In the genomic region with DNA sequence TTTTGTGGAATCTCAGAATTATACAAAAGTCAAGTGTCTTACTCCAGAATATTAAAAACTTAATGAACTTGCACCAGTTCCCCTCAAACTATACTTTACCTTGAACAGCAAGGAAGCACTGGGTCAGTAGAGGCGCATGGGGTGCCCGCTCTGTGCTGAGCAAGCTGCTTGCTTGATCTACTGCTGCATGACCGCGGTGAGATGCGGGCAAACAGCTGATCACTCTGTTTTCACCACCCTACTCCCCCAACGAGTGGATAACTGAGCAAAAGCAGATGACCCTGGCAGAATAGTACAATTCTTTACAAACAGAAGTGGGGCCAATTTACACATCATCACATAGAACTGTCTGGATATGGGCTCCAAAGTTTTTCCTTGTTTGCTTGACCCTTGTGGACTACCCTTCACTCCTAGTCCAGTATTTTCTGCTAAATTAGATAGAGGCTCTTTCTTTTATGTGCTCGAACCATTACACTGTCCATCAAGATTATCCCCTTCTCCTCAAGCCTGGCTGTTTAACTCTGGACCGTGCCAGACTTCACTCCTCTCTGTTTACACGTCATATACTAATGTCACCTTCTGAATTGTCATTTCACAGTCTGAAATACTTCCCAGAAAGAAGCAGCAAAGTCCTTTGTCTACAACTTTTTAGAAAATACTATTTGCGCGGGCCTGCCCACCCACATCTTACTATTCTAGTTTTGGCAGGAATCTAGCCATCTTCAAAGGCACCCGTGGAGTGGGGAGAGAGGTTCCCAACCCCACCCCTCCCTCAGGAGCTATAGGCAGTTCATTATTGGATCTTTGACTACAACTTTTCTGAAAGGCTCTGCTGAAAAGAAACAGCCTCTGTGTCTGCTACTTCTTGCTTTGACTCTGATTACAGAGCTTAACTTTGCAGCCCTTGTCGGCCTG, we compare ENCODE assay signal across 22 mouse cellular contexts. TPM values are rescaled to one million over a fixed set of nuclear protein-coding genes. Genes with fewer than 3 reads are reported as not detected.
DNase-seq lines count a peak whose midpoint lies in the region; ATAC-seq and TF ChIP-seq lines count a peak whose summit lies in the region.
"Had no signal": no experiment of that assay in that cellular context is flagged by ENCODE, and none has a peak within 500 bp of the region (broad histone marks: within the 10 kb centered on the region; RNA-seq: fewer than 3 reads in every experiment).

No protein-coding gene starts in this region.

- intact Hi-C loops in gastrocnemius, adult 2 months (cut with DNase I): loop anchor here (10.0 kb wide), 1 partner anchor 299 kb away; no protein-coding TSS in a partner anchor

- no peaks in the 10 kb centered on the region for H3K9me3 ChIP-seq in heart, embryonic 16.5 days (replicated peaks; ENCODE audit: control insufficient read depth, low read length)
- H3K9me3 ChIP-seq in midbrain, embryonic 13.5 days: no peaks in the 10 kb centered on the region
- no peaks in the 10 kb centered on the region for H3K9me3 ChIP-seq in midbrain, embryonic 14.5 days (ENCODE audit: control insufficient read depth, low read length)
- H3K9me3 ChIP-seq in midbrain, embryonic 16.5 days (replicated peaks; ENCODE audit: control insufficient read depth, low read length, poor library complexity, severe bottlenecking): no peaks in the 10 kb centered on the region; the same call in 1 of the 2 replicates
- H3K9me3 ChIP-seq in hindbrain, postnatal 0 days (ENCODE audit: low read length): no peaks in the 10 kb centered on the region
- H3K9me3 ChIP-seq: kidney, embryonic 15.5 days; liver, embryonic 13.5 days; lung, embryonic 15.5 days had no signal

- peaks cover 43% of the 10 kb centered on the region for H3K36me3 ChIP-seq in heart, embryonic 16.5 days (ENCODE audit: control insufficient read depth, insufficient read depth)
- H3K36me3 ChIP-seq in midbrain, embryonic 13.5 days: peaks cover 15% of the 10 kb centered on the region
- 0 out of 2 replicates have a peak, but pooled peaks cover 5% of the 10 kb centered on the region for H3K36me3 ChIP-seq in midbrain, embryonic 14.5 days (ENCODE audit: control insufficient read depth, insufficient read depth, low read length)
- peaks cover 4% of the 10 kb centered on the region; the same call in 1 of the 2 replicates for H3K36me3 ChIP-seq in midbrain, embryonic 16.5 days (ENCODE audit: control insufficient read depth, insufficient read depth, low read length)
- H3K36me3 ChIP-seq in hindbrain, postnatal 0 days (ENCODE audit: insufficient read depth, low read length): no peaks in the 10 kb centered on the region

- DNase-seq in gastrocnemius, adult 2 months: no peak
- no peak for DNase-seq in gastrocnemius, postnatal 25 days
- DNase-seq in heart, adult 8-10 months (ENCODE audit: low spot score): no peak
- DNase-seq in midbrain, embryonic 14.5 days: no peak
- no peak for DNase-seq in hindbrain, postnatal 0 days (ENCODE audit: low spot score)
- DNase-seq: adrenal gland, postnatal 25 days; B cell, adult 2 months; cerebellum, adult 2 months; cerebellum, postnatal 36 days; gastrocnemius, postnatal 10 days; kidney, postnatal 4 days; liver, embryonic 13.5 days; thymus, postnatal 4 days had no signal

- no peaks in the 10 kb centered on the region for H3K27me3 ChIP-seq in heart, embryonic 16.5 days (ENCODE audit: control insufficient read depth, insufficient read depth, low read length)
- H3K27me3 ChIP-seq in midbrain, embryonic 13.5 days: no peaks in the 10 kb centered on the region
- H3K27me3 ChIP-seq in midbrain, embryonic 14.5 days (ENCODE audit: control insufficient read depth, insufficient read depth, low read length): no peaks in the 10 kb centered on the region
- H3K27me3 ChIP-seq in midbrain, embryonic 16.5 days (ENCODE audit: control insufficient read depth, insufficient read depth, low read depth, low read length): no peaks in the 10 kb centered on the region
- no peaks in the 10 kb centered on the region for H3K27me3 ChIP-seq in hindbrain, postnatal 0 days (ENCODE audit: insufficient read depth, low read length)
- H3K27me3 ChIP-seq: kidney, embryonic 15.5 days; limb, embryonic 12.5 days; liver, embryonic 13.5 days; lung, embryonic 15.5 days had no signal

- peak overlapping the region; percentile 66 for H3K4me2 ChIP-seq in heart, embryonic 16.5 days (ENCODE audit: low read depth, low read length)
- no peak overlapping the region for H3K4me2 ChIP-seq in midbrain, embryonic 13.5 days (replicated peaks)
- H3K4me2 ChIP-seq in midbrain, embryonic 14.5 days (ENCODE audit: low read length): no peak overlapping the region
- H3K4me2 ChIP-seq in midbrain, embryonic 16.5 days (ENCODE audit: low read length): no peak overlapping the region
- no peak overlapping the region for H3K4me2 ChIP-seq in hindbrain, postnatal 0 days (ENCODE audit: low read depth, low read length)
- H3K4me2 ChIP-seq: kidney, embryonic 15.5 days; limb, embryonic 12.5 days; liver, embryonic 13.5 days; lung, embryonic 15.5 days had no signal

- no peak for ATAC-seq in heart, embryonic 16.5 days (replicated peaks; ENCODE audit: extremely low read depth, insufficient read depth, low FRiP score)
- ATAC-seq in midbrain, embryonic 13.5 days: peak; percentile 68; the same call in 1 of the 2 replicates
- ATAC-seq in midbrain, embryonic 14.5 days (ENCODE audit: low FRiP score, low TSS enrichment): no peak
- ATAC-seq in midbrain, embryonic 16.5 days: peak; percentile 25; the same call in 1 of the 2 replicates
- no peak for ATAC-seq in hindbrain, postnatal 0 days
- ATAC-seq: hindbrain, embryonic 16.5 days; intestine, postnatal 0 days had no signal

- peaks cover 22% of the 10 kb centered on the region for H3K4me1 ChIP-seq in heart, embryonic 16.5 days (ENCODE audit: control insufficient read depth, insufficient read depth, low read length)
- H3K4me1 ChIP-seq in midbrain, embryonic 13.5 days (replicated peaks): no peaks in the 10 kb centered on the region
- no peaks in the 10 kb centered on the region for H3K4me1 ChIP-seq in midbrain, embryonic 14.5 days (ENCODE audit: control insufficient read depth, insufficient read depth, low read length)
- H3K4me1 ChIP-seq in midbrain, embryonic 16.5 days (ENCODE audit: control insufficient read depth, insufficient read depth, low read length): no peaks in the 10 kb centered on the region
- no peaks in the 10 kb centered on the region for H3K4me1 ChIP-seq in hindbrain, postnatal 0 days (ENCODE audit: insufficient read depth, low read length)
- H3K4me1 ChIP-seq: liver, embryonic 13.5 days had no signal

- WGBS in heart, embryonic 16.5 days: 42% methylated on average over 13 of the region's 13 CpGs
- 45% methylated on average over 13 of the region's 13 CpGs for WGBS in midbrain, embryonic 13.5 days
- WGBS in midbrain, embryonic 14.5 days: 29% methylated on average over 13 of the region's 13 CpGs
- WGBS in midbrain, embryonic 16.5 days: 44% methylated on average over 13 of the region's 13 CpGs
- WGBS in hindbrain, postnatal 0 days: 68% methylated on average over 13 of the region's 13 CpGs

- H3K27ac ChIP-seq in gastrocnemius, adult 2 months: peak overlapping the region; percentile 38; the same call in 1 of the 2 replicates
- H3K27ac ChIP-seq in heart, embryonic 16.5 days (ENCODE audit: low read length): peak overlapping the region; percentile 81
- no peak overlapping the region for H3K27ac ChIP-seq in midbrain, embryonic 13.5 days
- H3K27ac ChIP-seq in midbrain, embryonic 14.5 days (replicated peaks; ENCODE audit: low read depth, low read length): no peak overlapping the region
- H3K27ac ChIP-seq in midbrain, embryonic 16.5 days (ENCODE audit: low read length): no peak overlapping the region
- H3K27ac ChIP-seq in hindbrain, postnatal 0 days: no peak overlapping the region
- H3K27ac ChIP-seq: kidney, embryonic 15.5 days; limb, embryonic 12.5 days; liver, embryonic 13.5 days; lung, embryonic 15.5 days; macrophage had no signal

- peak overlapping the region; percentile 57 for H3K9ac ChIP-seq in heart, embryonic 16.5 days (ENCODE audit: low read length)
- no peak overlapping the region for H3K9ac ChIP-seq in midbrain, embryonic 13.5 days (replicated peaks)
- no peak overlapping the region for H3K9ac ChIP-seq in midbrain, embryonic 14.5 days (replicated peaks; ENCODE audit: low read length)
- no peak overlapping the region for H3K9ac ChIP-seq in midbrain, embryonic 16.5 days (ENCODE audit: low read depth, low read length)
- no peak overlapping the region for H3K9ac ChIP-seq in hindbrain, postnatal 0 days (replicated peaks; ENCODE audit: low read length)
- H3K9ac ChIP-seq: kidney, embryonic 15.5 days; limb, embryonic 12.5 days; liver, embryonic 13.5 days; lung, embryonic 15.5 days had no signal

- H3K4me3 ChIP-seq in gastrocnemius, adult 2 months: peak overlapping the region; percentile 5; the same call in 1 of the 2 replicates
- peak overlapping the region; percentile 43 for H3K4me3 ChIP-seq in heart, embryonic 16.5 days (ENCODE audit: low read length)
- H3K4me3 ChIP-seq in midbrain, embryonic 13.5 days (replicated peaks): no peak overlapping the region
- H3K4me3 ChIP-seq in midbrain, embryonic 14.5 days (replicated peaks; ENCODE audit: low read depth, low read length): no peak overlapping the region
- no peak overlapping the region for H3K4me3 ChIP-seq in midbrain, embryonic 16.5 days (ENCODE audit: low read depth, low read length)
- H3K4me3 ChIP-seq in hindbrain, postnatal 0 days (ENCODE audit: low read length): no peak overlapping the region
- H3K4me3 ChIP-seq: kidney, embryonic 15.5 days; limb, embryonic 12.5 days; liver, embryonic 13.5 days; lung, embryonic 15.5 days had no signal

- TF ChIP-seq CTCF in gastrocnemius, adult 2 months (IDR thresholded peaks at IDR 0.05): no peak
- no peak for TF ChIP-seq CTCF in hindbrain, postnatal 0 days (IDR thresholded peaks at IDR 0.05; ENCODE audit: low read depth)

RNA-seq across cellular contexts. Expression of a gene that starts 8.3 kb away (rescaled TPM):
- total RNA-seq in gastrocnemius, adult 2 months (2021): 1 to 10 TPM; 7.4 to 9.0 TPM
- 10 to 100 TPM in 1 of 2 experiments, 1 to 10 TPM in 1; 9.7 to 13.6 TPM for total RNA-seq in gastrocnemius, postnatal 25 days (2021)
- 471 and 489 TPM in 2 replicates for polyA plus RNA-seq in heart, embryonic 16.5 days (2015; fragmentation: Nextera tagmentation; extraction: Ambion mirVana)
- total RNA-seq in heart, adult 8-10 months (2022): 100 to 1,000 TPM; 354 to 461 (median 382) TPM
- polyA plus RNA-seq in midbrain, embryonic 13.5 days (2015; fragmentation: Nextera tagmentation; extraction: Ambion mirVana): 80.5 and 86.7 TPM in 2 replicates
- 14.1 and 90.0 TPM in 2 replicates for polyA plus RNA-seq in midbrain, embryonic 14.5 days (2014; fragmentation: Nextera tagmentation; extraction: Ambion mirVana)
- polyA plus RNA-seq in midbrain, embryonic 16.5 days (2015; fragmentation: Nextera tagmentation; extraction: Ambion mirVana): 83.6 and 99.9 TPM in 2 replicates
- total RNA-seq in hindbrain, postnatal 0 days (2014; rRNA removed): 72.7 and 80.6 TPM in 2 replicates
- polyA plus RNA-seq in hindbrain, postnatal 0 days (2015; fragmentation: Nextera tagmentation; extraction: Ambion mirVana): 194 and 217 TPM in 2 replicates

Comparison
In these comparisons a context has a peak if more than half of its experiments do, and no peak if none do; other contexts are left out.
1. ATAC-seq: peak in midbrain, embryonic 13.5 days (single experiment) and midbrain, embryonic 16.5 days (single experiment); none in heart, embryonic 16.5 days (single experiment), midbrain, embryonic 14.5 days (single experiment) and hindbrain, postnatal 0 days (single experiment).
2. H3K27ac ChIP-seq: peak in gastrocnemius, adult 2 months (single experiment) and heart, embryonic 16.5 days (single experiment); none in midbrain, embryonic 13.5 days (single experiment), midbrain, embryonic 14.5 days (single experiment), midbrain, embryonic 16.5 days (single experiment) and hindbrain, postnatal 0 days (single experiment).
3. H3K4me3 ChIP-seq: peak in gastrocnemius, adult 2 months (single experiment) and heart, embryonic 16.5 days (single experiment); none in midbrain, embryonic 13.5 days (single experiment), midbrain, embryonic 14.5 days (single experiment), midbrain, embryonic 16.5 days (single experiment) and hindbrain, postnatal 0 days (single experiment).